ENCODE assay signal across 8 mouse cellular contexts in genomic region chr2:121298131-121298530, GRCm38 (mm10). TPM values are rescaled to one million over a fixed set of nuclear protein-coding genes. Genes with fewer than 3 reads are reported as not detected.
A peak's percentile ranks its signal among the peaks of the same experiment; 100 is the strongest.
DNase-seq lines count a peak whose midpoint lies in the region; ATAC-seq and TF ChIP-seq lines count a peak whose summit lies in the region.

No protein-coding gene starts in this region.

- DNase-seq in embryo, embryonic 10 days (ENCODE audit: low spot score) = peak; percentile 29
- no peak for DNase-seq in embryo, embryonic 9.5 days (ENCODE audit: extremely low spot score)
- peak; percentile 56 to 66 for DNase-seq in cerebellum, adult 2 months
- peak; percentile 40 for DNase-seq in hindbrain, embryonic 10.5 days (ENCODE audit: low spot score)
- no peak for DNase-seq in midbrain, embryonic 14.5 days
- DNase-seq in c-Kit-positive CD71-positive TER-119-positive erythroid progenitor cells, embryonic 14.5 days (ENCODE audit: low spot score) = no peak
- no peak for DNase-seq in ovary, postnatal 10 days (ENCODE audit: low spot score)
- DNase-seq in kidney, postnatal 25 days = no peak

- peaks cover 46% of the 10 kb centered on the region for H3K36me3 ChIP-seq in hindbrain, embryonic 10.5 days
- H3K36me3 ChIP-seq in midbrain, embryonic 14.5 days (ENCODE audit: control insufficient read depth, insufficient read depth, low read length) = peaks cover 42% of the 10 kb centered on the region

- WGBS in cerebellum, adult 2 months = 4% methylated on average over 8 of the region's 8 CpGs
- 7% methylated on average over 8 of the region's 8 CpGs for WGBS in hindbrain, embryonic 10.5 days
- 3% methylated on average over 8 of the region's 8 CpGs for WGBS in midbrain, embryonic 14.5 days

- no peaks in the 10 kb centered on the region for H3K9me3 ChIP-seq in hindbrain, embryonic 10.5 days
- H3K9me3 ChIP-seq in midbrain, embryonic 14.5 days (ENCODE audit: control insufficient read depth, low read length) = no peaks in the 10 kb centered on the region

- H3K27ac ChIP-seq in cerebellum, adult 2 months (ENCODE audit: insufficient read depth, low read length) = peak overlapping the region; percentile 93; the same call in 1 of the 2 replicates
- H3K27ac ChIP-seq in hindbrain, embryonic 10.5 days = peak overlapping the region; percentile 88
- no peak overlapping the region for H3K27ac ChIP-seq in midbrain, embryonic 14.5 days (replicated peaks; ENCODE audit: low read depth, low read length)

- no peak overlapping the region for H3K9ac ChIP-seq in midbrain, embryonic 14.5 days (replicated peaks; ENCODE audit: low read length)

- H3K4me1 ChIP-seq in cerebellum, adult 2 months (ENCODE audit: control insufficient read depth, insufficient read depth, low read length) = peaks cover 43% of the 10 kb centered on the region
- peaks cover 54% of the 10 kb centered on the region for H3K4me1 ChIP-seq in hindbrain, embryonic 10.5 days (replicated peaks)
- H3K4me1 ChIP-seq in midbrain, embryonic 14.5 days (ENCODE audit: control insufficient read depth, insufficient read depth, low read length) = peaks cover 34% of the 10 kb centered on the region

- TF ChIP-seq POLR2A in cerebellum, adult 2 months (IDR thresholded peaks at IDR 0.05; ENCODE audit: borderline replicate concordance, insufficient read depth, low read length) = no peak

- ATAC-seq in midbrain, embryonic 14.5 days (ENCODE audit: low FRiP score, low TSS enrichment) = no peak

- no peak for TF ChIP-seq CTCF in cerebellum, adult 2 months (IDR thresholded peaks at IDR 0.05; ENCODE audit: borderline replicate concordance, insufficient read depth, low read depth, low read length)

- peak overlapping the region; percentile 99 for H3K4me3 ChIP-seq in cerebellum, adult 2 months (replicated peaks; ENCODE audit: insufficient read depth, low read depth, low read length)
- H3K4me3 ChIP-seq in hindbrain, embryonic 10.5 days = peak overlapping the region; percentile 57
- H3K4me3 ChIP-seq in midbrain, embryonic 14.5 days (replicated peaks; ENCODE audit: low read depth, low read length) = no peak overlapping the region

- peak overlapping the region; percentile 89 for H3K4me2 ChIP-seq in midbrain, embryonic 14.5 days (ENCODE audit: low read length)

- H3K27me3 ChIP-seq in cerebellum, adult 2 months (ENCODE audit: control insufficient read depth, insufficient read depth, low read length) = no peaks in the 10 kb centered on the region
- peaks cover 61% of the 10 kb centered on the region for H3K27me3 ChIP-seq in hindbrain, embryonic 10.5 days (ENCODE audit: insufficient read depth, poor library complexity, severe bottlenecking)
- no peaks in the 10 kb centered on the region for H3K27me3 ChIP-seq in midbrain, embryonic 14.5 days (ENCODE audit: control insufficient read depth, insufficient read depth, low read length)

RNA-seq across cellular contexts. Expression of gene Map1a, which starts 8.7 kb away (rescaled TPM):
- 223 and 254 TPM in 2 replicates for polyA plus RNA-seq in cerebellum, adult 2 months (2012; rRNA removed)
- polyA plus RNA-seq in hindbrain, embryonic 10.5 days (2016; fragmentation: Nextera tagmentation; extraction: Ambion mirVana) = 11.7 and 15.0 TPM in 2 replicates
- 19.6 and 25.7 TPM in 2 replicates for polyA plus RNA-seq in midbrain, embryonic 14.5 days (2014; fragmentation: Nextera tagmentation; extraction: Ambion mirVana)

RNA-seq across cellular contexts. Expression of gene Trp53bp1, which starts 26.9 kb away (rescaled TPM):
- 57.9 and 59.4 TPM in 2 replicates for polyA plus RNA-seq in cerebellum, adult 2 months (2012; rRNA removed)
- polyA plus RNA-seq in hindbrain, embryonic 10.5 days (2016; fragmentation: Nextera tagmentation; extraction: Ambion mirVana) = 121 and 123 TPM in 2 replicates
- 146 and 193 TPM in 2 replicates for polyA plus RNA-seq in midbrain, embryonic 14.5 days (2014; fragmentation: Nextera tagmentation; extraction: Ambion mirVana)

RNA-seq across cellular contexts. Expression of gene Ppip5k1, which starts 57.1 kb away (rescaled TPM):
- 160 and 183 TPM in 2 replicates for polyA plus RNA-seq in cerebellum, adult 2 months (2012; rRNA removed)
- polyA plus RNA-seq in hindbrain, embryonic 10.5 days (2016; fragmentation: Nextera tagmentation; extraction: Ambion mirVana) = 10.4 and 10.7 TPM in 2 replicates
- 14.9 and 19.7 TPM in 2 replicates for polyA plus RNA-seq in midbrain, embryonic 14.5 days (2014; fragmentation: Nextera tagmentation; extraction: Ambion mirVana)

RNA-seq across cellular contexts. Expression of gene Ckmt1, which starts 59.4 kb away (rescaled TPM):
- 504 and 518 TPM in 2 replicates for polyA plus RNA-seq in cerebellum, adult 2 months (2012; rRNA removed)
- 5.1 and 6.7 TPM in 2 replicates for polyA plus RNA-seq in hindbrain, embryonic 10.5 days (2016; fragmentation: Nextera tagmentation; extraction: Ambion mirVana)
- polyA plus RNA-seq in midbrain, embryonic 14.5 days (2014; fragmentation: Nextera tagmentation; extraction: Ambion mirVana) = 40.0 and 47.3 TPM in 2 replicates

Comparison
In these comparisons a context has a peak if more than half of its experiments do, and no peak if none do; other contexts are left out.
1. DNase-seq: peak in embryo, embryonic 10 days (single experiment), cerebellum, adult 2 months (2 of 2) and hindbrain, embryonic 10.5 days (single experiment); none in embryo, embryonic 9.5 days (single experiment), midbrain, embryonic 14.5 days (single experiment), c-Kit-positive CD71-positive TER-119-positive erythroid progenitor cells, embryonic 14.5 days (single experiment), ovary, postnatal 10 days (single experiment) and kidney, postnatal 25 days (0 of 2).